Mouse (Mus musculus): ENCODE data around the gene Vmn2r27. TPM values are rescaled to one million over a fixed set of nuclear protein-coding genes. Genes with fewer than 3 reads are reported as not detected.

The Vmn2r27 gene
- not detected for polyA plus RNA-seq (2012; fragmentation: generic; extraction: Trizol)

DNA sequence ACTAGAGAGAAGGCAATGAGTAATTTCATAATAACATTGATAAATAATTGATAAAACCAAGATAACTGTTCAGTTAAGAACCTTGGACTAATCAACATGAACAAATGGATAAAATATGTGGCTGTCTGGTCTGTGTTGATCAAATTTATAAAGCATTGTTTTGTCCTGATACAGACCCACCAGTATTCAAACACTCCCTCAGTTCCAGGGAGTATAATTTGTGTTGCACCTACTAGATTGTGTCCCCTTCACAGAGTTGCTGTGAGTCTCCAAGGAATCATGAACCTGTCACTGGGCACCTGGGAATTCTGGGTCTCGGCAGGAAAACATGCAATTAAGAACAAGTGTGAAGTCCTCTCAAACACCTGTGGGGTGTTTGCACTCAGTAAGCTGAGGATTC, at the start of gene Vmn2r27:
Gene Vmn2r27 (minus strand): TSS at position 101 of the 400 bp plus-strand sequence.
- Histone ChIP-seq H3K79me2 (ENCODE audit: control insufficient read depth, insufficient read depth) (no peaks in the 10 kb centered on the region), H3K36me3 (ENCODE audit: control insufficient read depth, insufficient read depth) (no peaks in the 10 kb centered on the region), H3K4me2 (ENCODE audit: low read depth) (no peak within 1 kb of the TSS), H3K4me3 (no peak within 1 kb of the TSS), H3K27me3 (ENCODE audit: control insufficient read depth, insufficient read depth, insufficient read length) (no peaks in the 10 kb centered on the region), H3ac (ENCODE audit: control insufficient read depth, insufficient read length) (no peak within 1 kb of the TSS)
- TF ChIP-seq E2F4 (IDR thresholded peaks at IDR 0.05; ENCODE audit: insufficient read depth) (no peak), MYOG (IDR thresholded peaks at IDR 0.05; ENCODE audit: control insufficient read depth in 1 of 3, insufficient read depth in 1 of 3, insufficient read length in 2 of 3, low read depth in 2 of 3) (no peak), TCF3 (IDR thresholded peaks at IDR 0.05; ENCODE audit: insufficient read length, low read depth) (no peak), MYOD1 (IDR thresholded peaks at IDR 0.05; ENCODE audit: control insufficient read depth in 1 of 3, insufficient read length in 2 of 3, low read depth in 2 of 3) (no peak), REST (IDR thresholded peaks at IDR 0.05; ENCODE audit: insufficient read depth, insufficient read length) (no peak), USF1 (IDR thresholded peaks at IDR 0.05; ENCODE audit: low read depth) (no peak), TCF12 (IDR thresholded peaks at IDR 0.05; ENCODE audit: insufficient read depth, poor library complexity, severe bottlenecking) (no peak), POLR2A (IDR thresholded peaks at IDR 0.05; ENCODE audit: insufficient read length, low read depth) (no peak), POLR2AphosphoS2 (IDR thresholded peaks at IDR 0.05; ENCODE audit: insufficient read length, low read depth) (no peak), MAX (IDR thresholded peaks at IDR 0.05; ENCODE audit: low read depth) (no peak), CEBPB (IDR thresholded peaks at IDR 0.05; ENCODE audit: insufficient read depth, poor library complexity, severe bottlenecking) (no peak)

DNA sequence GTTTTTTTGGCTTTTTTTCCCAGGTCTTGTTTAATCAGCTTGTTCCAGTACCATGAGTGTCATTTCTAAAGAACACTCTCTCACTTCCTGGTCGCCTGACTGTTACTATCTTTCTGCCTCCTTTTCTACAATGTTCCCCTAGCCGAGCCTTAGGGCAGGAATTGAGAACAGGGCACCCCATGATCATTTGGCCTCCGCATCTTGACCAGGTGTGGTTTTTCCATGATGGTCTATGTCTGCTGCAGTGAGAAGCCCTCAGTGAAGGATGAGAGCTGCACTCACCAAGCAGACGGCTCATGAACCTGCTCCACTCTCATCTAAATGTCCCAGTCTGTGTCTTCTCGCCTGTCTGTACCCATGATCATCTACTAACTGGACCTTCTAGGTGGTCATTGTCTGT, 46.6 kb upstream of the Vmn2r27 start:
- no peak for TF ChIP-seq POLR2A (IDR thresholded peaks at IDR 0.05; ENCODE audit: insufficient read length, low read depth)
- TF ChIP-seq E2F4 (IDR thresholded peaks at IDR 0.05; ENCODE audit: insufficient read depth): no peak
- Histone ChIP-seq H3ac (ENCODE audit: control insufficient read depth, insufficient read length) (no peak overlapping the region), H3K4me2 (ENCODE audit: low read depth) (no peak overlapping the region), H3K27me3 (ENCODE audit: control insufficient read depth, insufficient read depth, insufficient read length) (peaks cover under 1% of the 10 kb centered on the region), H3K36me3 (ENCODE audit: control insufficient read depth, insufficient read depth) (no peaks in the 10 kb centered on the region), H3K79me2 (ENCODE audit: control insufficient read depth, insufficient read depth) (no peaks in the 10 kb centered on the region), H3K4me3 (no peak overlapping the region)

DNA sequence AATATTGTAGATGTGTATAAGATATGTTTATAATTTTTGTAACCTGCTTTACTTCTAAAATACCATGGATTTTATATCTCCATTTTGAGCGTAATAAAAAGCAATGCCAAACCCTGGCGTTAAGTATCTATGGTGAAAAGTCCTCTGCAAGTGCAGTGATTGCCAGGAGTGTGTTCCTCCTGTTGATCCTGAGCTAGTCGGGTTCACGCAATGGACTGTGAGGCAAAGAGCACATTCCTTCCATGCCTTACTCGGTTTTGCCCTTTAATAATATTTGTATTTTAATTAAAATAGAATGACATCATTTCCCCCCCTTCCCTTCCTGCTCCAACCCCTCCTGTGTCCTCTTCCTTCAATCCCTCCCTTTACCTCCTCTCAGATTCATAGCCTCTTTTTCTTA, 46.0 kb upstream of the Vmn2r27 start:
- no peaks in the 10 kb centered on the region for H3K36me3 ChIP-seq (ENCODE audit: control insufficient read depth, insufficient read depth)
- peaks cover 4% of the 10 kb centered on the region for H3K27me3 ChIP-seq (ENCODE audit: control insufficient read depth, insufficient read depth, insufficient read length)
- H3K79me2 ChIP-seq (ENCODE audit: control insufficient read depth, insufficient read depth): no peaks in the 10 kb centered on the region
- H3K4me2 ChIP-seq (ENCODE audit: low read depth): no peak overlapping the region
- no peak overlapping the region for H3ac ChIP-seq (ENCODE audit: control insufficient read depth, insufficient read length)
- TF ChIP-seq TCF3 (IDR thresholded peaks at IDR 0.05; ENCODE audit: insufficient read length, low read depth) (no peak), MAX (IDR thresholded peaks at IDR 0.05; ENCODE audit: low read depth) (no peak), MYOD1 (IDR thresholded peaks at IDR 0.05; ENCODE audit: control insufficient read depth in 1 of 3, insufficient read length in 2 of 3, low read depth in 2 of 3) (no peak), REST (IDR thresholded peaks at IDR 0.05; ENCODE audit: insufficient read depth, insufficient read length) (no peak), POLR2A (IDR thresholded peaks at IDR 0.05; ENCODE audit: insufficient read length, low read depth) (no peak), TCF12 (IDR thresholded peaks at IDR 0.05; ENCODE audit: insufficient read depth, poor library complexity, severe bottlenecking) (no peak), CEBPB (IDR thresholded peaks at IDR 0.05; ENCODE audit: insufficient read depth, poor library complexity, severe bottlenecking) (no peak), MYOG (IDR thresholded peaks at IDR 0.05; ENCODE audit: control insufficient read depth in 1 of 3, insufficient read depth in 1 of 3, insufficient read length in 2 of 3, low read depth in 2 of 3) (no peak)
- H3K4me3 ChIP-seq: no peak overlapping the region

DNA sequence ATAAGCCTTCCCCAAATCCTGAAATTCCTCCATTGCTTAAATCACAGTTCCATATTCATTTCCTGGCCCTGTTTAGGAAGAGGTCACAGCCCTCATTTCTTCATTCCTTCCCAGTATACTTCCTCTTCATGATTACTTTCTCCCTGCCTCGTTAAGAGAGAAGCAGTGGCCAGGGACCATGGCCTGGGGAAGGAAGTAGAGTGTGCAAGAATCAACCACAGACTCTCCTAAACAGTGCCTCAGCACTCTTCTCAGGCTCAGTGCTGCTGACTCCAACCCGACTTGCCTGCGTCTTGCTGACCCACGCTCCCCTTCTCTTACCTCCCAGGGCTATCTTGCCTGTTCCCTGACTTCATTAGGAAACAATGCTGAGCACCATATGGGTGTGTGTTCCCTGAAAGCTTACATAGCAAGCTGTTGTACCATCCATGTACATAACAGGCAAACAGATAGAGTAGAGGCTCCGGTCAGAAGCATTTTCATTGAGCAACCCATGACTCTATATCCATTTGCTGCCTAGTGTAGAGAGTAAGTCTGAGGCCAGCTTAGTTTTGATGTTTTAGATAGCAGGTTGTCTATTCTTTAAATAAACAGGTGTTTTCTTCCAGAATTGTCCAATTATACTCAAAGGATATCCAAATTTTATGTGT, 41.7 kb upstream of the Vmn2r27 start:
- H3K27me3 ChIP-seq (ENCODE audit: control insufficient read depth, insufficient read depth, insufficient read length): peaks cover 4% of the 10 kb centered on the region
- H3K4me2 ChIP-seq (ENCODE audit: low read depth): no peak overlapping the region
- H3K36me3 ChIP-seq (ENCODE audit: control insufficient read depth, insufficient read depth): no peaks in the 10 kb centered on the region
- TF ChIP-seq POLR2A (IDR thresholded peaks at IDR 0.05; ENCODE audit: insufficient read length, low read depth): no peak
- no peak for TF ChIP-seq SRF (IDR thresholded peaks at IDR 0.05; ENCODE audit: control insufficient read depth, insufficient read length, low read depth)
- TF ChIP-seq USF1 (IDR thresholded peaks at IDR 0.05; ENCODE audit: low read depth): no peak
- TF ChIP-seq MYOD1 (IDR thresholded peaks at IDR 0.05; ENCODE audit: control insufficient read depth in 1 of 3, insufficient read length in 2 of 3, low read depth in 2 of 3): no peak
- TF ChIP-seq REST (IDR thresholded peaks at IDR 0.05; ENCODE audit: insufficient read depth, insufficient read length): no peak
- TF ChIP-seq CEBPB (IDR thresholded peaks at IDR 0.05; ENCODE audit: insufficient read depth, poor library complexity, severe bottlenecking): no peak
- TF ChIP-seq TCF3 (IDR thresholded peaks at IDR 0.05; ENCODE audit: insufficient read length, low read depth): no peak
- TF ChIP-seq MAX (IDR thresholded peaks at IDR 0.05; ENCODE audit: low read depth): no peak
- no peak for TF ChIP-seq E2F4 (IDR thresholded peaks at IDR 0.05; ENCODE audit: insufficient read depth)
- no peak for TF ChIP-seq MYOG (IDR thresholded peaks at IDR 0.05; ENCODE audit: control insufficient read depth in 1 of 3, insufficient read depth in 1 of 3, insufficient read length in 2 of 3, low read depth in 2 of 3)
- no peak for TF ChIP-seq TCF12 (IDR thresholded peaks at IDR 0.05; ENCODE audit: insufficient read depth, poor library complexity, severe bottlenecking)
- TF ChIP-seq POLR2AphosphoS2 (IDR thresholded peaks at IDR 0.05; ENCODE audit: insufficient read length, low read depth): no peak
- no peaks in the 10 kb centered on the region for H3K79me2 ChIP-seq (ENCODE audit: control insufficient read depth, insufficient read depth)
- no peak overlapping the region for H3ac ChIP-seq (ENCODE audit: control insufficient read depth, insufficient read length)
- no peak overlapping the region for H3K4me3 ChIP-seq

DNA sequence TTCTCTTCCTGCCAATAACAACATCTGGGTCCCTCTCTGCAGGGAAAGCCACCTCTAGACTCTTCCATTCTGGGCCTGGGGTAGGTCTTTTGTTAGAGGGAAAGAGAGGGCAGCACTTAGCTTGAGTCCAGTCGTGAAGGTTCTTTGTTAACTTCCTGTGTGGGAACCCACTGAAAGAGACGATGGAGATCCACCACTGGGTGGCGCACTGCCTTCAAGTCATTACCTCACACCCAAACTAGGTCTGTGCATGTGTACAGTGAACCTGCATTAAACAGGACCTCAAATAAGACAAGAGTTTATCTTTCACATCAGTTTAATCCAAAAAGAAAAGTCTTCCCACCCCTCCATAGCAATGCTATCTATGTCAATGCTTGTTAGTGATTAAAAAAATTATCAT, 31.0 kb upstream of the Vmn2r27 start:
- no peak for TF ChIP-seq CEBPB (IDR thresholded peaks at IDR 0.05; ENCODE audit: insufficient read depth, poor library complexity, severe bottlenecking)
- no peak for TF ChIP-seq USF1 (IDR thresholded peaks at IDR 0.05; ENCODE audit: low read depth)
- TF ChIP-seq REST (IDR thresholded peaks at IDR 0.05; ENCODE audit: insufficient read depth, insufficient read length): no peak
- no peak for TF ChIP-seq POLR2A (IDR thresholded peaks at IDR 0.05; ENCODE audit: insufficient read length, low read depth)
- no peak for TF ChIP-seq POLR2AphosphoS2 (IDR thresholded peaks at IDR 0.05; ENCODE audit: insufficient read length, low read depth)
- no peak for TF ChIP-seq TCF3 (IDR thresholded peaks at IDR 0.05; ENCODE audit: insufficient read length, low read depth)
- TF ChIP-seq SRF (IDR thresholded peaks at IDR 0.05; ENCODE audit: control insufficient read depth, insufficient read length, low read depth): no peak
- TF ChIP-seq TCF12 (IDR thresholded peaks at IDR 0.05; ENCODE audit: insufficient read depth, poor library complexity, severe bottlenecking): no peak
- no peak for TF ChIP-seq MAX (IDR thresholded peaks at IDR 0.05; ENCODE audit: low read depth)
- no peak overlapping the region for H3K4me3 ChIP-seq
- no peak overlapping the region for H3ac ChIP-seq (ENCODE audit: control insufficient read depth, insufficient read length)
- no peak overlapping the region for H3K4me2 ChIP-seq (ENCODE audit: low read depth)
- no peaks in the 10 kb centered on the region for H3K79me2 ChIP-seq (ENCODE audit: control insufficient read depth, insufficient read depth)
- no peaks in the 10 kb centered on the region for H3K27me3 ChIP-seq (ENCODE audit: control insufficient read depth, insufficient read depth, insufficient read length)
- no peaks in the 10 kb centered on the region for H3K36me3 ChIP-seq (ENCODE audit: control insufficient read depth, insufficient read depth)
